Mouse (Mus musculus): ENCODE measurements around the gene Arhgef28. TPM values are rescaled to one million over a fixed set of nuclear protein-coding genes. Genes with fewer than 3 reads are reported as not detected.

The Arhgef28 gene
- total and polyA plus RNA-seq, 3 experiments: 0.11 TPM; not detected in 2

GRCm38 (mm10) chr13:98171257-98171656, 35.0 kb downstream of the Arhgef28 start:
- TF ChIP-seq GATA1 (IDR thresholded peaks at IDR 0.05; ENCODE audit: borderline replicate concordance, low read length): no peak
- TF ChIP-seq TAL1 (conservative IDR thresholded peaks at IDR 0.05; ENCODE audit: low read depth, low read length): no peak
- TF ChIP-seq POLR2AphosphoS5 (IDR thresholded peaks at IDR 0.05; ENCODE audit: insufficient replicate concordance, low read depth, low read length): no peak
- TF ChIP-seq CTCF (IDR thresholded peaks at IDR 0.05; ENCODE audit: low read depth, low read length): no peak
- no peak for TF ChIP-seq GATA2 (IDR thresholded peaks at IDR 0.05; ENCODE audit: borderline replicate concordance, low read depth, low read length)
- no peak overlapping the region for H3K4me3 ChIP-seq (ENCODE audit: low read depth, low read length)
- H3K9me3 ChIP-seq (replicated peaks): no peaks in the 10 kb centered on the region
- ATAC-seq (ENCODE audit: extremely low read depth, insufficient number of reproducible peaks, low FRiP score, poor library complexity, severe bottlenecking): no peak
- H3K4me1 ChIP-seq (ENCODE audit: insufficient read depth, low read depth, low read length): no peaks in the 10 kb centered on the region
- no peak for DNase-seq (ENCODE audit: low spot score)
- no peaks in the 10 kb centered on the region for H3K36me3 ChIP-seq (replicated peaks)
- H3K27me3 ChIP-seq (ENCODE audit: insufficient read depth, low read length): no peaks in the 10 kb centered on the region

GRCm38 (mm10) chr13:98164878-98165277, 41.4 kb downstream of the Arhgef28 start:
- TF ChIP-seq GATA1 (IDR thresholded peaks at IDR 0.05; ENCODE audit: borderline replicate concordance, low read length): no peak
- TF ChIP-seq GATA2 (IDR thresholded peaks at IDR 0.05; ENCODE audit: borderline replicate concordance, low read depth, low read length): no peak
- no peak for TF ChIP-seq POLR2AphosphoS5 (IDR thresholded peaks at IDR 0.05; ENCODE audit: insufficient replicate concordance, low read depth, low read length)
- TF ChIP-seq CTCF (IDR thresholded peaks at IDR 0.05; ENCODE audit: low read depth, low read length): no peak
- TF ChIP-seq TAL1 (conservative IDR thresholded peaks at IDR 0.05; ENCODE audit: low read depth, low read length): no peak
- H3K4me3 ChIP-seq (ENCODE audit: low read depth, low read length): no peak overlapping the region
- DNase-seq (ENCODE audit: low spot score): no peak
- H3K36me3 ChIP-seq (replicated peaks): no peaks in the 10 kb centered on the region
- H3K4me1 ChIP-seq (ENCODE audit: insufficient read depth, low read depth, low read length): no peaks in the 10 kb centered on the region
- peaks cover 7% of the 10 kb centered on the region for H3K27me3 ChIP-seq (ENCODE audit: insufficient read depth, low read length)
- no peaks in the 10 kb centered on the region for H3K9me3 ChIP-seq (replicated peaks)
- no peak for ATAC-seq (ENCODE audit: extremely low read depth, insufficient number of reproducible peaks, low FRiP score, poor library complexity, severe bottlenecking)

- DNase-seq (ENCODE audit: low spot score): no peak
- no peaks in the 10 kb centered on the region for H3K36me3 ChIP-seq (replicated peaks)
- TF ChIP-seq CTCF (IDR thresholded peaks at IDR 0.05; ENCODE audit: low read depth, low read length) (no peak), GATA2 (IDR thresholded peaks at IDR 0.05; ENCODE audit: borderline replicate concordance, low read depth, low read length) (no peak), TAL1 (conservative IDR thresholded peaks at IDR 0.05; ENCODE audit: low read depth, low read length) (no peak), POLR2AphosphoS5 (IDR thresholded peaks at IDR 0.05; ENCODE audit: insufficient replicate concordance, low read depth, low read length) (no peak), GATA1 (IDR thresholded peaks at IDR 0.05; ENCODE audit: borderline replicate concordance, low read length) (no peak)
- ATAC-seq (ENCODE audit: extremely low read depth, insufficient number of reproducible peaks, low FRiP score, poor library complexity, severe bottlenecking): no peak
- H3K27me3 ChIP-seq (ENCODE audit: insufficient read depth, low read length): peaks cover 7% of the 10 kb centered on the region
- no peak overlapping the region for H3K4me3 ChIP-seq (ENCODE audit: low read depth, low read length)
- H3K9me3 ChIP-seq (replicated peaks): no peaks in the 10 kb centered on the region
- no peaks in the 10 kb centered on the region for H3K4me1 ChIP-seq (ENCODE audit: insufficient read depth, low read depth, low read length)
Measured at GRCm38 (mm10) chr13:98161496-98161895, 44.7 kb downstream of the Arhgef28 start.

GRCm38 (mm10) chr13:98156656-98157055, 49.6 kb downstream of the Arhgef28 start:
- TF ChIP-seq POLR2AphosphoS5 (IDR thresholded peaks at IDR 0.05; ENCODE audit: insufficient replicate concordance, low read depth, low read length): no peak
- TF ChIP-seq CTCF (IDR thresholded peaks at IDR 0.05; ENCODE audit: low read depth, low read length): no peak
- TF ChIP-seq TAL1 (conservative IDR thresholded peaks at IDR 0.05; ENCODE audit: low read depth, low read length): no peak
- TF ChIP-seq GATA2 (IDR thresholded peaks at IDR 0.05; ENCODE audit: borderline replicate concordance, low read depth, low read length): no peak
- TF ChIP-seq GATA1 (IDR thresholded peaks at IDR 0.05; ENCODE audit: borderline replicate concordance, low read length): no peak
- Histone ChIP-seq H3K4me1 (ENCODE audit: insufficient read depth, low read depth, low read length) (no peaks in the 10 kb centered on the region), H3K36me3 (replicated peaks) (no peaks in the 10 kb centered on the region), H3K9me3 (replicated peaks) (no peaks in the 10 kb centered on the region), H3K4me3 (ENCODE audit: low read depth, low read length) (no peak overlapping the region), H3K27me3 (ENCODE audit: insufficient read depth, low read length) (peaks cover 7% of the 10 kb centered on the region)
- no peak for ATAC-seq (ENCODE audit: extremely low read depth, insufficient number of reproducible peaks, low FRiP score, poor library complexity, severe bottlenecking)
- no peak for DNase-seq (ENCODE audit: low spot score)

- ATAC-seq (ENCODE audit: extremely low read depth, insufficient number of reproducible peaks, low FRiP score, poor library complexity, severe bottlenecking) (no peak), DNase-seq (ENCODE audit: low spot score) (no peak)
- no peaks in the 10 kb centered on the region for H3K4me1 ChIP-seq (ENCODE audit: insufficient read depth, low read depth, low read length)
- H3K36me3 ChIP-seq (replicated peaks): no peaks in the 10 kb centered on the region
- H3K4me3 ChIP-seq (ENCODE audit: low read depth, low read length): peak overlapping the region; percentile 25; the same call in 1 of the 2 replicates
- H3K27me3 ChIP-seq (ENCODE audit: insufficient read depth, low read length): peaks cover 7% of the 10 kb centered on the region
- no peaks in the 10 kb centered on the region for H3K9me3 ChIP-seq (replicated peaks)
- no peak for TF ChIP-seq GATA1 (IDR thresholded peaks at IDR 0.05; ENCODE audit: borderline replicate concordance, low read length)
Measured at GRCm38 (mm10) chr13:98152759-98153158, 53.5 kb downstream of the Arhgef28 start.

- Histone ChIP-seq H3K4me1 (ENCODE audit: insufficient read depth, low read depth, low read length) (no peaks in the 10 kb centered on the region), H3K9me3 (replicated peaks) (no peaks in the 10 kb centered on the region), H3K27me3 (ENCODE audit: insufficient read depth, low read length) (peaks cover 1% of the 10 kb centered on the region), H3K36me3 (replicated peaks) (no peaks in the 10 kb centered on the region), H3K4me3 (ENCODE audit: low read depth, low read length) (no peak overlapping the region)
- TF ChIP-seq CTCF (IDR thresholded peaks at IDR 0.05; ENCODE audit: low read depth, low read length) (no peak), TAL1 (conservative IDR thresholded peaks at IDR 0.05; ENCODE audit: low read depth, low read length) (no peak), POLR2AphosphoS5 (IDR thresholded peaks at IDR 0.05; ENCODE audit: insufficient replicate concordance, low read depth, low read length) (no peak), GATA2 (IDR thresholded peaks at IDR 0.05; ENCODE audit: borderline replicate concordance, low read depth, low read length) (no peak), GATA1 (IDR thresholded peaks at IDR 0.05; ENCODE audit: borderline replicate concordance, low read length) (no peak)
- DNase-seq (ENCODE audit: low spot score) (no peak), ATAC-seq (ENCODE audit: extremely low read depth, insufficient number of reproducible peaks, low FRiP score, poor library complexity, severe bottlenecking) (no peak)
Measured at GRCm38 (mm10) chr13:98147532-98147931, 58.7 kb downstream of the Arhgef28 start.
